Mouse (Mus musculus) left cerebral cortex, adult 11 months (tissue): ENCODE data around the gene Gse1.

Source experiments
- DNase-seq: peaks from one replicate; pipeline ENCODE4 v3.0.0; 2022; ENCODE audit warnings: low spot score

Gse1 gene

DNA sequence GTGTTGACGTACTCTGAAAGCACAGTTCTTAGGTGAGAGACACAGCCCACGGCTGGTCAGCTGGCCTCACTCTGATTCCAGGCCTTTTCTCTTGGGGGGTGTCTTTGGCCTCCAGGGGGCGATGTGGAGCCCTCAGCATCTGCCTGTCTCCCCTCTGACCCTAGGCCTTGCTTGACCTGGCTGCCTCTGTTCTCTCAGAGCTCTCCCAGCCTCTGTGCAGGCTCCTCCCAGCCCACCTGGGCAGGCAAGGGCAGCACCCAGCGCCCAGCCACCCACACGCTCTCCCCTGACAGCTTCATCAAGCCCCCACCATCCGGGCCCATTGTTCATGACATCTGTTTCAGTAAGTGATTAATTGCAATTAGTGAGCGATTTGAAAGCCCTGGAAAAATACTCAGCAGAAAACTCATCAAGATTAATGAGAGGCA lies 176.4 kb downstream of the Gse1 start:
- DNase-seq, result no peak

DNA sequence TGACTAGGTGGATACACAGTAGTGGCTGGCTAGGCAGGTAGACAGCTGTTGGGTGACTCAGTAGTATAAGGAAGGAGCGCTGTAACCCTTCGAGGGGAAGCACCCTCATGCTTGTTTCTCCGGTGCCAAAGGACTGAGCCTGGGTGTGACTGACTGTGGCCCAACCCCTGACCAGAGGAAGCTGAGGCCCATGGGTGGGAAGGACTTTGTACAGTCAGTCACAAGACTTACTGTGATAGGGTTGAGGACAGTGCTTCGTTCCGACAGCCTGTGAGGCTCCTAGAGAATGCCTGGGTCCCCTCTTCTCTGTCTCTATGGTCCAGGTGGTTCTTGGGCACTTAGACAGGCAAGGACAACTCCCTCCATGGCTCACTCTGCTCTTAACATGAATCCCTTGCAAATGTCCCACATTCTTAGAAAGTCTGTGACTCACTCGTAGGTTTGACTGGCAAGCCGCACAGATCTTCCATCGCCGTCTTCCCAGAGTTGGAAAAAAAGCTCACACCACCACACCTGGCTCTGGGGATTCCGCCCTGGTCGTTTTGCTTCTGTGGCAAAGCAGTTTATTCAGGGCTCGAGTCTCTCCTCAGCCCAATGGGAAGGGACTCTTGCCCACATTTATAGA lies 177.9 kb downstream of the Gse1 start:
- DNase-seq, result no peak

DNA sequence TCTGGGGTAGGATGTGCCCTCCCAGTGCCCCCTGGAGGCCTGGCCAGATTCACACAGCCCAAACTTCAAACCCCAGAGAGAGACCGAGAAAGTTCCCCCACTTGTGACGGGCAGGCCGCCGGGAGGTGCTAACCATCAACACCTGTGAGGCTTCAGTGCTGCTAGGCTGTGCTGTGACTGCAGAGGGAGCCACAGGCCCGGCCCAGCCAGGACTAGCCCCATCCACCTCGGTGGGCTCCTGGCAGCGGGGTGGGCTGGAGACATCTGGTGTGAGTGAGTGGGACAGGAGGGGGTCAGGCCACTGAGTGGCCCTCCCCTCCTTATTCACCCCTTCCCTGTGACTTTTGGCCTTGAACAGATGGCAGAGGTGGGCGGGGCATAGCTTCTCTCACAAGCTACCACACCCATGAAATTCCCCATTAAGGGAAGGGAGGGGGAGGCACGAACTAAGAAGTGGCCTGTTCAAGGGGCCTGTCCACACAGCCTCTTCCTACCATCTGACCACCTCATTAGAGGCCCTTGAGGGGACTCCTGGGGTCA lies 179.5 kb downstream of the Gse1 start:
- no peak for DNase-seq

DNA sequence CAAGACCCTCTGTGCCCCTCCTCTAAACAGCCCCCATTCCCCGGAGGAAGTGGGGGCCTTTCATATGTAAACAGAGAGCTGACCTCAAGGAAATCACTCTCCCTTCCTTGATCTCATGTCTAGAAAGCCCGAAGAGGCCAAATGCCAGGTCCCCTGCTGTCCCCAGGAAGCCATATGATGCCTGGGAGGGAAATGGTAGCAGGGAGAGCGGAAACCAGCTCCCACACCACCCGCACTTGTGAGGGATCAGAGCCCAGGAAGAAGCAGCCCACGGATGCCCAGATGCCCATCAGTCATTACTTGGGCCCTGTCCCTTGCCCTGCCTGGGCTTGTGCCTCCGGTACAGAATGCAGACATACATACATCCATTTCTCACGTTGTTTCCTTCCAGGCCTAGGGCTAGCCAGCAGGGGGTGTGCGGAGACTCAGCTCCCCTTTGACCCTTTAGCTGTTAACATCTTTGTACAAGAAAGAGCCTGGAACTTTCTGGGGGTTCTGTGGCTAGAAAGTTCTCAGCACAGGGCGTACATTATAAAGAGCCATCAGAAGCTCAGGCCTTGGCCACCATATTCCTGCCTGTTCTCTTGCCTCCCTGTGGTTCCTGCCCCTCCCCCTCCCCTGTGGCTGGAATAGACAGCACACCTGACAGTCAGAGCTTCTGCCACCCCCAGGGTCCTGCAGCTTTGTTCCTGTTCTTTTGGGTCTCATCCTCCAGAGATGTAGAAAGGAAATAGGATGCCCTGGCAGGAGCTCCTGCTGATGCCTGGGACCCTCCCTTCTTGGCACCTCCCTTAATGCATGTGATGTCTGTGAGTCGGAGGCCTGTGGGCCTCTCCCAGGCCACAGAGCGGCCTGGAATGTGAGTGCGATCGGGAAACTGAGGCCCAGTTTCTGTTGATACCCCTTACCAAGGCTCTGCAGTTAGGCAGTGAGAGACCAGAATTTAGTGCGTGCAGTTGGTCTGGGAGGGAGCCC lies 180.3 kb downstream of the Gse1 start:
- no peak for DNase-seq

DNA sequence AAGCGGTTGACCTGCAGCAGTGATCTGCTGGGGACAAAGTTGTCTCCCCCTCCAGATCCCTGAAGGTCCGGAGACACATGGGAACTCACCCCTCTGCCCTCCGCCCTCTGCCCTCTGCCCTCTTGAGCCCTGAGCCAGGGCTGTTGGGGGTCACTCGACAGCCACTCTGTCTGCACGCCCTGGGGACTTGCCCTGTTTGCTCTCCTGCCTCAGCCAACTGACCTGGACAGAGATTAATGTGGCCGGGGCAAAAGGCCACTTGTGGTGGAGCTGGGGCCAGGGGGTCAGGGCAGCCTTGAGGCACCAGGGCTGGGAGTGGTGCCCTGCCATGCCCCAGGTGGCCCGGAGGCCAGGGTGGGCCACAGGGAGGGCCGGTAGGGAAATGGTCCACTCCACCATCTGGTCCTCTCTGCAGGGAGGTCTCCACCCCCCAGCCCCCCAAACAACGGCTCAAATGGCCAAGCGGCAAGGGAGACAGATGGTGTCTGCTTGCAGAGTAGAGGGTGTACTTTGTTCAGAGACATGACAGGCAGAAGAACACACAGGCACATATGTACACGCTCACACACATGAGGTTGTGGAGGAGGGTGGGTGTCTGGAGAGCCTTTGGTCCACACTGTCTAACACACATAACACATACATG lies 181.2 kb downstream of the Gse1 start:
- no peak for DNase-seq

DNA sequence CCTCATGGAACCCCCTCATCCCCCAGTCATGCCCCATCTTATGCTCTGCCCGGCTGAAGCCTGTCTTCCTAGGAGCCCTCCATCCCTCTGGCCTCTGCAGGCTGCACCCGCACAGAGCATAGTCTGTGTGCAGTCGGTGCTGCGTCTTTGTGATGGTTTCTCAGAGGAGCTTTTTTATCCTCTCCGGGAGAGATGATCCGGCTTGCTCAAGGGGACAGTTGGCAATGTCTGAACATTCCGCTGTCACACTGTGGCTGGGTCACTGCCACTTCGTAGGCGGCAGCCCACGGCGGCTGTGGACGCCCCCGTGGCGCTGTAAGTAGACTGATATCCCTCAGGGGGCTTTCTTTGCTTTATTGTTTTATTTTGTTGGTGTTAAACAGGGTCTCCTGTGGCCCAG lies 182.8 kb downstream of the Gse1 start:
- no peak for DNase-seq

DNA sequence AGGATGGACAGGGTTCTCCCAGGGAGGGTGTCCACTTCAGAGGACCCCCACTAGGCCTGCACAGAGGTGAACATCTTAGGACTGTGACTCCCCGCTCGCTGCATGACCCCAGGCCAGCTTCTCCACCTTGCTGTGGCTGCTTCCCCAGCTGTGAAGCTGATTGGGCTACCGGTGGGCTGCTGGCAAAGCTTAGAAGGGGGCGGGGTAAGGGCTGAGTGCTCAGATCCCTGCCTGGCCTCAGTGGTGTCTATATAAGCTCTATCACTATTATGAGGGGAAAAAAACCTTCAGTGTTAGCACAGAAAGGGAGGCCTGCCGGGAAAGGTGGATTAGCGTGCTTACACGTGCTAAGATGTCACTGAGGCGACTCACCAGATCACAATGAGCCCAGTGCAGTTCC lies 183.6 kb downstream of the Gse1 start:
- no peak for DNase-seq

DNA sequence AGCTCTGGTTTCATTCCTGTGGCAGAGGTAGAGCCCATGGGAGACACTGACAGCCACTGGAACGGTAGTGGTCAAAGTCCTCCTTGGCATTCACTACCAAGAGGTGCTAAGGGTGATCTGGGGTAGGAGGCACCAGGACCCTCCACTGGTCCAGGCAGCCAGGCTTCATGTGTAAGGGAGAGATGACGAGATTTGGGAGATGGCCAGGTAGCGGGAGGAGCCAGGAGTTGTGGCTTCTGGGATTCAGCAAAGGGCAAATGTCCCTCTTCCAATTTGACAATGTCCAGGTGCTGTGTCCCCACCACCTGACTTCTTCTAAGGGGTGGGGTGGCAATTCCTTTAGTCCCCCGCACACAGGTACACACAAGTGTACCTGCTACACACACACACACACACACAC lies 184.1 kb downstream of the Gse1 start:
- no peak for DNase-seq

DNA sequence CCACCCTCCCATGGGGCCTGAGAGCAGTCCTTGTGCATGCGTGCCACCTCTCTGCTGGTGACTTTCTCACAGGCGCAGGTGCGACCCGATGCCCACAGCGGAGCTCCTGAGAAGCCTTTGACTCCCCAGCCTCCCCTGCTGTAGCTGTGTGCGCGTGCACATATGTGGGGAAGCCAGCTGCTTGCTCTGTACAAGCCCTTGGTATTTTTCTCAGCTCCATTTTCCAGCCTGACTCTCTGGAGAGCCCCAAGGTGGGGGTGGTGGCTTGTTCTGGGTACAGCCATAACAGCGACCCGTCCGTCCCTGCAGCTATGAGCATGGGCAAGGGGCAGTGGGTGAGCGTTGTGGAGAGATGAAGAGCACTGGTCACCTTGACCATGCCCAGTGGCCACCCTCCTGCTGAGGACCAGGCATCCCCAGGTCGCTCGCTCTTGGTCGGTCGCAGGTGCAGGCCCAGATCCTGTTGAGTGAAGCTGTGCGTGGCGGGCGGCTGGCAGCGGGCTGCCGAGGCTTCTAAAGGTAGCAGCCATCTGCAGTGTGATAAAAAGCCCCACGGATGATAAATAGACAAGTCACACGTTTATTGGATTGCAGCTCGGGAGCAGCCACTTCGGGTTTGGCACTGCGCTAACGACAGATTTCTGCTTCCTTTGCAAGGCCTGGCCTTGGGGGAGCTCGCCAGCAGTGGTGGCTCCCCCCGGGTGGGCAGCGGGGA lies 184.8 kb downstream of the Gse1 start:
- no peak for DNase-seq

DNA sequence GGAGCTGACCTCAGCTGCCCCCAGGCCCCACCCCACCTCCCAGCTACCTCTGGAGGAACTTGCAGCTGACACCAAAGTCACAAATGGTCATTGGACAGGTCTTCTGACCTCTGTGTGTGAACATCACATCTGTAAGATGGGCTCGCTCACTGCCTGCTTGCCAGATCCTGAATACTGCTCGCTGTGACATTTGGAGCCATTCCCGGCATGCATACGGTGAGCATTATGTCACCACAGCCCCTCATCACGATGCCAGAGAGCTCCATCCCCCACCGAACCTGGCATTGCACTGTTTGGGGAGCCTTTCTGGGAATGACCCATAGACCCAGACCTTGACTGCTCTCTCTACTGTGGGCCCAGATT lies 185.4 kb downstream of the Gse1 start:
- no peak for DNase-seq

DNA sequence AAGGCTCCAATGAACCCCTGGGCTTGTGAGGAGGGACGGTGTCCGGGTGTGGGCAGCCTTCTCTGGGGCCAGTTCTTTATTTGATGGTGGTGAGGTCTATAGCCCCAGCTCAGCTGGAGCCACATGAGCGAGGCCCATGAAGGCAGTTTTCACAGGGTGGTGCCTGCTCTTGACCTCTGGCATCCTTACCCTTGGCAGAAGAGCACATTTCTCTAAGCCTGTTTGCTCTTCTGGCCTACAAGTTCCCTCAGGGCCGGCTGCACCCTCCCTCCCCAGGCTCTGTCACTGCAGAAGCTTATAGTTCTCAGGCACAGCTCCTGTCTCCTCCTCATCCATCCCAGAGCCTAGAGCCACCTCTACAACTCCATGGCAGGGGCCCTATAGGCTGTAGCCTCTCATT lies 186.0 kb downstream of the Gse1 start:
- no peak for DNase-seq

DNA sequence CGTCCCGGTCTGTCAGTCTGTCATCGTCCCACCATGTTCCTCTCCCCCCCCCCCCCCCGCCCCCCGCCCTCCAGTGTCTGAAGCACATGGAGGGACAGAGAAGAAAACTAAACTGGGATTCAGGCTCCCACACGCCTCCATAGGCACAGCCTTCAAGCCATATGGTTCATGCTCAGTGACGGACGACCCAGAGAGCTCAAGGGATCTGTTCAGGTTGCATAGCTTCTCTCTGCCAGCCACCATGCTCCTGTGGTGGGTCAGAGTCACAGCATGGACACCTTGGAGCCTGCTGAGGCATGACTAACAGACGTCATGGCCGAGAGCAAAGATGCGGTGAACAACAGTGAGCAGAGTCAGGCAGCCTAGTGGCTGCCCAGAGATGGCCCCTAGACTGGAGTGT lies 187.2 kb downstream of the Gse1 start:
- no peak for DNase-seq

DNA sequence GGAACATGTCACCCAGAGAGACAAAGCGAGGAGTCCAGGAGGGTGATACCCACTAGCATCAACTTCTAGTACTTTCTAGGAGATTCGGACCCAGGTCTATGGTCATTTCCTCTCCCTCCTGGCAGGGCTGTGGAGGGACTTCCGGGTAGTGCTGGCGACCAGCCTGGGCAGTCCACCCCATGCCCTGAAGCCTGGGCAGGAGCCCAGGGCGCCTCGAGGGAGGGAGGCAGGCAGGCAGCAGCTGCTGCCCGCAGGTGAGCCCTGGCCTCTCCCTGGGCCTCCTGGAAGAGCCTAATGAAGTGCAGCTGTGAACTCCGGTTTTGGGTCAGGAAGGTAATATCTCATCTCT lies 187.9 kb downstream of the Gse1 start:
- no peak for DNase-seq

DNA sequence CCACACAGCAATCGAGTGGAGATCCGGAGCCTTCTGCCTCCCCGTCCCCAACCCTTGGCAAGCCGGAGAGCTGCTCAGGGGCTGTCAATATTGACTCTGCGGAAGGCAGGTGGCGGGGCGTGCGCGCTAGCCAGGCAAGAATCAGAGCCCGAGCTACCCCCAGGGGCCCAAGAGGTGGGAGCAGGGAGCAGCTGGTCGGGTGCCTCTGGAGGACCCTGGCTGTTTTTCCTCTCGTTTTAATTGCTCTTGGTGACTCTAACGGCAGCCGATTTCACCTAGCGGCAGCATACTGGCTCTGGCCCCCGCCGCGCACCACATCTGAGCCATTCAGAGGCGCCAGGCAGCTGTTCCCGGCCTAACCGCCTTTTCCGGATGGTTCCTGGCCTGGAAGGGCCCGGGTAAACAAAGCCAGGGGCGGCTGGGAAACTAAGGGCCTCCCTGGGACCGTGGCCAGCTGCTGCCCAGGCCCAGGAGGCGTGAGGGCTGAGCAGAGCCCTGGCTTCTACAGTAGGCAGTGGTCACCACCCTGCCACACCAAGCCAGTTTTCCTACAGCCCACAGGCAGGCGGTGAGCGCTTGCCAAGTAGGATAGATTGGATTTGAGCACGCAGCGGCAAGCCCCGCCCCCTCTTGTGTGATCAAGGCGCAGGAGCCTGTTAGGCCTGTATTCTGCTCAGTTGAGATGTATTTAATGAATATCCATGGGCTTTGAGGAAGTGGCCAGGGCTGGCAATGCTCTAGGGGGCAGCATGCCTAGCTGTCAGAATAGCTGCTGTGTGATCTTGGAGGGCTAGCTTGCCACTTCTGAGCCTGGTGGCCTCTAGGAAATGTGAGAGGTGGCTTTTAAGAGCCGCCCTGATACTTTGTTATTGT lies 188.5 kb downstream of the Gse1 start:
- DNase-seq, result no peak

DNA sequence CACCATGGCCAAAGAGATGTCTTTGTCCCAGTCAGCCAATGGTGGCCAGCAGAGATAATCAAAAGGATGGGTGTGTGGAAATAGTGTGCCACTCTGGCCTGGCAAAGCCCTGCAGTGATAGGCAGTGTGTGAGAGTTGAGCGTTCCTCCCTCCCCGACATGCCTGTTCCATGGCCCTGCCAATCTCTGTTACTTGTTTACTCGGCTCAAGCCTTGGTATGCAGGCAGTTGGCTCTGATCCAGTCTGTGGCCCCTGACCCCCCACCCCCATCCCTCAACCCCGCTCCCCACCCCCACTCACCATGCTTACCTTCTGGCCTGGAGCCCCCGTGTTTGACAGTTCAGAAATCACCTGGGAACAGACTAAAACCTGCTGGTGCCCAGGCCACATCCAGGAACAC lies 189.9 kb downstream of the Gse1 start:
- no peak for DNase-seq

DNA sequence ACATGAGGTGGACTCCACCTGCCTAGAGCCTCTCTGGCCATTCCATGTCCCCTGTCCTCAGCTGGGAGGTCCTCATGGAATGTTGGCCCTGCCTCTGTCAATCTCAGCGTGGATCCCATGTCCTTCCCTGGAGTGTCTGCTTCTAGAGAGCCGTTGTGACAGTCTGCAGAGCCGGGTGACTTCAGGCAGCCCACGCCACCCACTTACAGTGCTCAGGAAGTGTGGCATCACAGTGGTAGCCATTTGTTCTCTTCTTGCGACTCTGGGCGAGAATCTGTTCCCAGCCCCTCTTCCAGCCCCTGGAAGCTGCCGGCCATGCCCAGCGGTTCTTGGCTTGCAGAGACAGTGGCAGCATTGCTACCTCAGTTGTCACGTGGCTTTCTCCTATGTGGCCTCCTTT lies 191.4 kb downstream of the Gse1 start:
- DNase-seq, result no peak

DNA sequence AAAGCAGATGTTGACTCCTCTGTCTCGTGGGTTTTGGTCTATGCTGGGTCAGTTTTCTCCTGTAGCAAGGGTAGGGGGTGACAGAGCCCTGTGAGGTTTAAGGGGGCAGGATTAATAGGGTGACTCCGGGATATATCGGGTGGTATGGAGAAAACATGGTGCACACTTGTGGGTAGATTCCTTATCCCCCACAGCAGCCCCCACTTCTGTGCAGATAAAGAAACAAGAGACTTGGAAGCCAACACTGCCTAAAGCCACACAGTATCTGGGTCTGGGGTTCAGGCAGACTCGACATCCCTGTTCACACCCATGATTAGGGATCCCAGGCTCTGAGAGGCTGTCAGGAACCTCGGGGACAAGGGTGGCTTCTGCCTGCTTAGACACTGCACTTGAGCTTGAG lies 192.0 kb downstream of the Gse1 start:
- no peak for DNase-seq

DNA sequence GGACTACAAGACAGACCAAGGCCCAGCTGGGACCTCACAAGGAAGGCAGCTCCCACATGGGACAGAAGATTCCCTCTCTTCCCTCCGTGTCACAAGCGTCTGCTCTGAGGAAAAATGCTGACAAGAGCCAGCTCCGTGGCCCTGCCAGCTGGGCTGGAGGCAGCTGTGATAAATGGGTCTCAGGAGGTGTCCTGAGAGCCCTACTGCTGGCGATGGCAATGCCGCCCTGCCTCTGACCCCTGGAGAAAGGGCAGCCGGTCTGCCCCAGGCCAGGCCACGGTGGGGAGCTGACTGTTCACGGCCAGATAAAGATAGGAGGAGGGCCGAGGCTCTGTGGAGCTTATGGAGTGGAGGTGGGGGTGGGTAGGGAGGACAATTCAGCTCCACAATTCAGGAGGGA lies 193.4 kb downstream of the Gse1 start:
- DNase-seq, result no peak

DNA sequence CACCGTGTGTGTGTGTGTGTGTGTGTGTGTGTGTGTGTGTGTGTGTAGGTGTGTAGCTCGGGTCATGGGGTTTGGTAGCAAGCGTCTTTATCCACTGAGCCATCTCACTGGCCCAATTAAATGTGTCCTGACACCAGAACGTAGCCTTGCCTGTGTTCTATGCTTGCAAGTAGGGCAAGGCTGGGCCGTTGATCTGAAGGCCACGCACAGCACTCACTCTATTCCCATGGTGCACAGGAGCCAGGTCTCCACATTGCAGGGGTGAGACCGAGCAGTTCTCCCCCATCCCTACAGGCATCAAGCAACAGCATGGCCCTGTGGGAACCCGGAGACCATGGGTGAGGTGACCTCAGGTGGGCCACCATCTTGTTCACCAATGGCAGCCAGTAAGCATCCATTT lies 194.0 kb downstream of the Gse1 start:
- no peak for DNase-seq

DNA sequence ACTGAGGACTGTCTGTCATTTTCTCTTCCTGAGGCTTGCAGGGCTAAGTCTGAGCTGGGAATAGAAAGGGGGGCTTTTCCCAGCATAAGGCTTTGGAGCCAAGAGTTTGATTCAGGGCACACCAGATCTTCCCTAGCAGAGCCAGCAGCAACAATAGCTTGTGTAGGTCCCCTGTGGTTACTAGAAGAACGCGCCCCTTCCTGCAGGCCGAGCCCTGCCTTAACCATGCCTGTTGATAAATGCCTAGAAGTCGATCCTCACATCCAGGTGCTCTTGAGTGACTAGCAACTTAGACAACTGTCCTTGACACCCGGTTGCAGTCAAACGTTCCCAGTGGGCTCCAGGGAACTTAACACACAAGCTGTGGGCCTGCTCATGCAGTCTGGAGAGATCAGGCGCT lies 195.3 kb downstream of the Gse1 start:
- no peak for DNase-seq

DNA sequence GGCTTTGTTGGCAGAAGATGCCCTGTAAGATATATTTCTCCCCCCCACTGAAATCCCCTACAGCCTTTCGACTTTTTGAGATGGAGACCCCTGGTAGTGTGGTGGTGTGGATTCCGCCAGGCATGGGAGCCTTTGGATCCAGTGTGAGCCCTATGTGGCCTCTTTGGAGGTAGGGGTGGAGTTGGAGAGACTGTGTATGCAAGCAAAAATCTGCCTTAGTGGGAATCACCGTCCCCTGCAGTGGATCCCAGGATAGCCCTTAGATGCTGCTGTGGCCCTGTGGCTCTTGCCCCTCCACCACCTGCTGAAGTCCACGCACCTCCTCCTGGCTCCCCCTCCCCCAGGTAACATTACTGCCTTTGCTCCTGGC lies 196.6 kb downstream of the Gse1 start:
- no peak for DNase-seq
